Mouse (Mus musculus) adrenal gland, postnatal 36 days (tissue): Measurements from ENCODE around the gene Rpap2. TPM values are rescaled to one million over a fixed set of nuclear protein-coding genes. Genes with fewer than 3 reads are reported as not detected.

ENCODE experiments used
- DNase-seq, 2 experiments: peaks; one replicate each; pipeline ENCODE4 v3.0.0; 2021; ENCODE audit warnings: mixed read lengths in 1 of 2
- long read RNA-seq, 2 experiments: library from polyadenylated mRNA; stranded (forward); transcript quantifications; one replicate each; pipeline ENCODE4 v2.0.0; 2021; ENCODE audit warnings: borderline sequencing depth in 2 of 2
- total RNA-seq, 2 experiments: library from RNA; stranded (reverse); gene quantifications; 2 replicates each; pipeline ENCODE4 v1.2.3; 2021

The Rpap2 gene
- total RNA-seq = 10 to 100 TPM; 14.2 to 15.8 TPM
- long read RNA-seq, experiment 1, transcript Rpap2-201 (13 exons, 2,268 nt) = major isoform, 23 of 29 reads
- long read RNA-seq, experiment 1, partial matches to known transcripts = 2 of 29 reads
- long read RNA-seq, experiment 1, other reads (novel, unspliced or antisense) = 4 of 29 reads
- long read RNA-seq, experiment 2, partial matches to known transcripts = 2 of 3 reads
- long read RNA-seq, experiment 2, other reads (novel, unspliced or antisense) = 0 of 3 reads

DNA sequence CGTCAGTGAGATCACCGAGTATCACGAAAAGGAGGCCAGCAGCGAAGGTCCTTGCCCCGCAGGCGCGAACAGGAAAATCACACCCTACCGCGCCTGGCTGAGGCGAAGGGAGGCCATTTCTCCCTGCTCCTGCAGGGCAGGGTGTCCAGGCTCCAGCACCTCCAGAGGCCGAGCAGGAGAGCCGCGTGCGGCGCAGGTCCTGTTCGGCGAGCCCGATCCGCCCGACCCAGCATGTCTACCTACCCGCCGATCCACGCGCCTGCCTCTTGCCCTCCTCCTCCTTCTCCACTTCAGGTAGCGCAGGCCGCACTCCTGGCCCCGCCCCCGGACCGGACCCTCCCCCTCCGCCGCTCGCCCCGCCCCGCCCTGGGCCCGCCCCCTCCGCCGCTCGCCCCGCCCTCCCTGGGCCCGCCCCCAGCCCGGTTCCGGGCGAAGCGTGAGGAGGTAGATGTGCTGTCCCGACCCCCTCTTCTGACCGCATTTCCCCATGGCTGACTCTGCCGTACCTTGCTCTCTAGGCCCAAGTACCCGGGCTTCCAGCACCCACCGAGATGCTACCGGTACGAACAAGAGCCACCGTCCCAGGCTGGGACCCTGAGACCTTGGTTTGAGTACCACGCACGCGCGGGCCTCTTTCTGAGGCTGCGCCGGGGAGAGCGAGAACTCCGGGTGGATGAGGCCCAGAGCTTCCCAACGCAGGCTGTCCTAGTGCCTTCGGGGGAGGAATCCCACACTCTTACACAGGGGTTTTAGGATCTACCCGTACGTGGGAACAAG lies at the start of gene Rpap2, which contains the start of gene Glmn:
Rpap2 (plus strand) TSS at position 73 of the 777 bp plus-strand sequence.
Glmn (minus strand) TSS at position 588 of the 777 bp plus-strand sequence.
- DNase-seq = peak; percentile 87 to 90

GRCm38 (mm10) chr5:107547955-107548354 lies 49.2 kb upstream of the Rpap2 start:
- no peak for DNase-seq

- DNase-seq = no peak
These were observed 48.7 kb upstream of the Rpap2 start for GRCm38 (mm10) chr5:107548444-107548843.

GRCm38 (mm10) chr5:107554336-107554735 lies 42.8 kb upstream of the Rpap2 start:
- no peak for DNase-seq

- DNase-seq = no peak
These were observed 40.2 kb upstream of the Rpap2 start for GRCm38 (mm10) chr5:107556969-107557368.

DNA sequence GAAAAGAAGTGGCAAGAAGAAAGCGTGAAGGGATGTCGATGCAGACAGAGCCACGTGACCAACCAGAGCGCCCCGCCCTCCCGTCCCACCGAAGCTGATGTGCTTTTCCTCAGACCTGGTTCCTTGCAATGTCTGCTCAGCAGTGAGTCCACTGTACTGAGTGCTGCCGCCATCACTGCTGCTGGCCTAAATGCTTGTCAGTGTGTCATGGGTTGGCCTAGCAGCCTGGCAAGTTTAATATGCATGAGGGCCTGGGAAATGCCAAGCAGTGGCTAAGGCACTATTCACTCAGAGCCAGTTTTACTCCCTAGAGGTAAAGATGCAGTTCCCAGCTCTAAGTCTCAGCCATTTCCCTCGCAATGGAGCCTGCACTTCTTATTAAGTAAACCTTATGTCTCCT lies 28.0 kb upstream of the Rpap2 start:
- no peak for DNase-seq

DNA sequence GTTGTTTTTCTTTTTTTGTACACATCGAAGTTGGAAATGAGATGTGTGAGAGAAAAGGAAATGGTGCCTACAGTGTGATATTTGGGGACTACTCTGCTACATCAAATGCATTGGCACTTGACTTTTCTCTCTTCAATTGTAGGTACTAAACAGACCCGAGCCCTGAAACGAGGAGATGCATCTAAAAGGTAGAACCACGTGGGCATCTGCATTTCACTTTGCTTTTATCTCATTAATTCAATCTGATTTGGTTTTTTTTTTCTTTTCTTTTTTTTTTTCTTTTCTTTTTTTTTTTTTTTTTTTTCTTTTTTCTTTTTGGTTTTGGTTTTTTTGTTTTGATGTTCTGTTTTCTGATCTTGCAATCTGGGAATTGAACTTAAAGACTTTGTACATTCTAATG lies 1.2 kb downstream of the Rpap2 start:
- DNase-seq = no peak

GRCm38 (mm10) chr5:107611224-107611623 lies 14.1 kb downstream of the Rpap2 start:
- DNase-seq = peak; percentile 53

- DNase-seq = no peak
These were observed 20.8 kb downstream of the Rpap2 start for GRCm38 (mm10) chr5:107617986-107618385.

DNA sequence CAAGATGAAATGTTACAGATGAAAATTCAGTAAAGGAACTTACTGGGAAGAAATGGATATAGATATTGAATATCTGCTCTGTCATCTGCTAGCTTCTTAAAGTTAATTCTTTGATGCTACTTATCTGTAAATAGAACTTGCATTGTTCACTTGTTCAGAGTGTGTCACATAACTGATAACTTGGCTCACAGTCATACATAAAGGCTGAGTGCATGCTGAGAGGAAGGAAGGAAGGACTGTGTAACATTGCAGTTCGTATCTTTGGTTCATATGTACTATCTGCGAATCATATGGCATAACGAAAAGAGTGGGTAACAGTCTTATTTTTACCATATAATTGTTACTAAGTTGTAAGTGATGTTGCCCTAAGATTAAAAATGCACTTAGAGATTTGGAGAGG lies 24.2 kb downstream of the Rpap2 start:
- DNase-seq = no peak

DNA sequence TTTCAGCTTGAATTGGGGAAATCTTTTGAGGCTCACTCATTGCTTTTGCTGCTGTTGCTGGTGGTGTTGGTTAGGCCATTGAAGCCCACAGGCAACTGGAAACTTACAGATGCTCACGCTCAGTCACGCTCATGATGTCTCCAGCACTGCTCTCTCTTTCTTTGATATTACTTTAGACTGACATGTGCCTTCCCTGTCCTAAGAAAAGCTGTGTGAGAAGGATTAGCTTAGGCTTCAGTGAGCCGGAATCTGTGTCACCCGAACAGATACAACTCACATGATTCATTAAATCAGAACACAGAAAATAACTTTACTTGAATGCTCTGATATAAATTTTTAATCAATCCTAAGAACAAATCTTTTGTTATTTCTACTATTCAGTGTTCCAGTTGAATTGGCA lies 36.5 kb downstream of the Rpap2 start:
- no peak for DNase-seq

DNA sequence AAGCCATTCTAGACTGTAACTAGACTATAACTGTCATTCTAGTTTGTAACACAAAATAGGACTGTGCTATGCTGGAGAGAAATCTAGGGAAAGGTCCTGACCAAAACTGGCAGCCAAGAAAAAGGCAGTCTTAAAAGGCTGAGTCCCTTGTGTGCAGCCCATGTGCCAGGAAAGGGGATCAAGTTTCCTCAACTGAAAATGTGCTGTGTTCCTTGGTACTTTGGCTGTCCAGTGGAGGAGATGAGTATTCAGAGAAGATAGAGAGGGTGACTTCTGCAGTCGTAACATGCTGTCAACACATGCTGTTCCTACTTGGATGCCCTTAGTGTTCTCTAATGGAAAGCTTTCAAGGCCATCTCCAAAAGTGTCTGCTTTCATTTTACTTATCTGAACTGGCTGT lies 39.9 kb downstream of the Rpap2 start:
- peak in 1 of 2 experiments; percentile 7 for DNase-seq

DNA sequence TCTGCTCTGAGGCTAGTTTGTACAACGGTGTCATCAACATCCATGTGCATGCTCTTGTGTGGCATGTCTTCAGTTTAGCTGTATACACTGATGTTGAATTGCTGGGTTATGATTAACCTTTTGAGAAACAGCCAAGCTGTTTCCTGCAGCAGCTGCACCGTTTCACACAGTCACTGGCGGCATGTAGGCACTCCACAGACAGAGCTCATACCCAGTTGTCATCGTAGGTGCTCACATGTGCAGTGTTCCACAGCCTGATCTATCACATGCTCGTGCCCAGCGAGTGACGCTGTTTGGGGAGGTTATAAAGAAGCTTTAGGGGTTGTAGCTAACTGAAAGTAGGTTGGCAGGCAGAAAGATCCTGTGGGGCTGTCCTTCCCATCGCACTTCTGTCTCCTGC lies 41.2 kb downstream of the Rpap2 start:
- DNase-seq = no peak

GRCm38 (mm10) chr5:107644595-107644994 lies 47.4 kb downstream of the Rpap2 start:
- no peak for DNase-seq

DNA sequence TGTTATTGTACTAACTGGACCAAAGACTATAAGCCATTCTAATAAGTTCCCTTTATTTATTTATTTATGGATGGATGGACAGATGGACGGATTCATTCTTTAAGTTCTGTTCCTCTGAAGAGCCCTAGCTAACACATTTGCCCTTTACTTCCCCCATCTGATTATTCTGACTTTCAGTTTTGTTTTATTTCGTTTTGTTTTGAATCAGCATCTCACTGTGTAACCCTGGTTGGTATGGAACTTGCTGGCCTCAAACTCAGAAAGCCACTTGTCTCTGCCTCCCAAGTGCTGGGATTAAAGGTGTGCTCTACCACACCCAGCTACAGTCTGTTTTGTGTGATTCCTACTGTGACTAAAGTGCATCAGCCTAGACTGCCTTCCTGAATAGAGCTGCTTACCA lies 48.8 kb downstream of the Rpap2 start:
- no peak for DNase-seq

DNA sequence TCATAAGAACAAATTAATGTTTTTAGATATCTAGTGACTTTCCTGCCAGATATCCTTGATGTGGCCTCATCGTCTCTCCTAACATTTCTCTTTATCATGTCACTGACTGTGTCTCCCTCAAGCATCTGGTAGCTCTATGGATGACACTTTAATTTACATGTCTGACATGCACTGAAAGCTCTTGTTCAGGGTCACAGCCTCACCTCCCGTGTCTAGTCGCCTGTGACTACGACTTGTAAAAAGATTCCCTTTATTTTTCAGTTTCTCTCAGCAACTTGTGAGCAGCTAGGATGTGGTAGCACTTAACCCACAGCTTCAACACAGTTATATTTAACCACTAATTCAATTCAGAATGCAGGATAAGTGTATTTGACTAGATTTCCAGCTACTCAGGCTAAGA lies 50.4 kb downstream of the Rpap2 start:
- DNase-seq = no peak

- DNase-seq = no peak
These were observed 51.5 kb downstream of the Rpap2 start for GRCm38 (mm10) chr5:107648552-107649125.

GRCm38 (mm10) chr5:107649680-107650079 lies 52.5 kb downstream of the Rpap2 start:
- DNase-seq = no peak

DNA sequence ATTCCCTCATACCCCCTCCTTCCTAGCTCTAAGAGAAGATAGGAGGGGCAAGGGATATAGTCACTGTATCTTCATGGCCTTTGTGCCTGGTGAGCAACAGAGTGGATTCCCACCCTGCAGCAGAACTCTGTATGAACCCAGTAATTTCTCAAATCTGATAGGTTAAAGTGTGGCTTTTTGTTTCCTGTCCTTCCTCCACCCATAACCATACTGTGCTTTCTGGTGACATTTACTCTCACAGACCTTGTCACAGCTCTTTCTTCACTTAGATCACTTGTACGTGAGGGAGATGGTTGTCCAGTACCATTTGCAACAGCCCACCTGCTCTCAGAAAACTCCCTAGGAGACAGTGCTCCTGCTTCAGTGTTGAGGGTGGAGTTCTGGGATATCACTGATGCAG lies 53.3 kb downstream of the Rpap2 start:
- DNase-seq = no peak

- no peak for DNase-seq
These were observed 55.0 kb downstream of the Rpap2 start for GRCm38 (mm10) chr5:107652055-107652660.

DNA sequence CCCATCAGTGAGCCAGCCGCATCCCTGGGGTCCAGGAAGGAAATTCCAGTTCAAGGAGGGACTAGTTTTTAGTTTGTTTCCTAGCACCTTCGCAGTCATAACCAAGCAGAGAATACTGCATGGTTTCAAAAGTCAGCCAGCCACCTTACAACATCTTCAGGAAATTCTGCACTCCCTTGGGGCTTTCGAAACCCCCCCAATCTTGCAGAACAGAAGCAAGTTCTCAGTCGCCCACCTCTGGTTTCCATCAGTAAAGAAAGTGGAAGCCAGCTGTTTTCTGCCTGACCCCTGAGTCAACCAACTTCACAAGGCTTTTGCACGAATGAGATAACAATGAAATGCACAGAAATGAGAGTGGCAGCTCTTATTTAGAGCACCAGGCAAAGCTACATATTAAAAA lies 81.2 kb downstream of the Rpap2 start:
- no peak for DNase-seq

GRCm38 (mm10) chr5:107681300-107681699 lies 84.1 kb downstream of the Rpap2 start:
- no peak for DNase-seq

DNA sequence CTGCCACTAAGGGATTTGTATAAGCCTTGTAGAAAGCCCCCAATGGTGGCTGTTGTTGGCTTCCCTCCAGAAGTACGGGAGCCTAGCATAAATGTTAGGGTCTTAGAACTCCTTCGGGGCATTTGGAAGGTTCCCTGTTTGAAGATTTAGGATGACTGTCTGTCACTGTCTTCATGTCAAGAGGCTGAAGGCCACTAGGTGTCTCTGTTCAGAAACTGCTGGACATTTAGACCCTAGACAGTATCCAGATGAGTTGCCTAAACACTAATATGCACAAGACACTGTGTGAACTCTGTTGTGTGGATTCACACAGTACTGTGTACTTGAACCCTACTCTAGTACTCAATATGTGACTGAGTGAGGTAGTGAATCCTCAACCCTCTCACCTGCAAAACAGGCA lies 87.2 kb downstream of the Rpap2 start:
- DNase-seq = peak in 1 of 2 experiments; percentile 3
